Mouse (Mus musculus): ENCODE measurements at regions not wholly inside any gene's neighbourhood (a gene's known extent, or its start where the extent isn't known, plus 50 kb on each side); places are given as distances from the start of the nearest gene placed in this dataset.

GRCm38 (mm10) chr4:55231522-55231921 is 118.3 kb upstream of the Rad23b start:
- TF ChIP-seq CTCF (IDR thresholded peaks at IDR 0.05; ENCODE audit: extremely low read depth, insufficient read depth, insufficient read length, insufficient replicate concordance) (peak; percentile 25; the same call in 1 of the 2 replicates), POLR2A (IDR thresholded peaks at IDR 0.05; ENCODE audit: low read depth, low read length) (no peak)

Data from spleen, adult 2 months (tissue).